Mouse (Mus musculus) CD4-positive naive resting alpha-beta T cell, adult 76 days (primary cell): ENCODE data around the gene AI593442. TPM values are rescaled to one million over a fixed set of nuclear protein-coding genes. Genes with fewer than 3 reads are reported as not detected.

Experiments
- total RNA-seq: library from RNA; stranded (reverse); gene quantifications from one replicate; pipeline ENCODE4 v1.2.4, GENCODE M21; 2023

AI593442 gene
- not detected for total RNA-seq

DNA sequence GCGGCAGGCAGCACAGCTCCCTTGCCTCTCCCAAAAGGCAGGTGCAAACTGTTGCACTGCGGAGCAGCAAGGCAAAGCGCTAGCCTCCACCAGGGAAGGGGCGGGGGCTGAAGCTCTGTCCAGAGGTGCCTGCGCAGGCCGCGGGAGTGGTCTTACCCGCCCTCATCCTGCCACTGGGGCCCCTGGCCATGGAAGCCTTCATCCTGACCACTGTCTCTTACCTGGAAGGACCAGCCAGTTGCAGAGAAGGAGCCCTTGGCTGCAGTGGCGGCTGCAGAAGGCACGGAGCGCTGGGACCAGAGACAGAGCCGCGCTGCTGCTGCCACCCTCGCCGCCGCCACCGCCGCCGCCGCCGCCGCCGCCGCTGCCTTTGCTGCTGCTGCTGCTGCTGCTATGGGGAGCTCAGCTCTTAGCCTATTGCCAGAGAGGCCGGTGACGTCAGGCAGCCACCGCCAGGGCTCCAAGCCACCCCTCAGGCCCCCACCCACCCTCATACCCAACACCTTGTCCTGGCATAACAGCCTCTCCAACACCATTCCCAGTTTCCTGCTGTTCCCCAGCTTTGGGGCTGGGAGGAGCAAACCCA is at the start of gene AI593442:
TSS of gene AI593442 (minus strand) at position 419 of the 586 bp plus-strand sequence.

